Mouse (Mus musculus) CD8-positive naive resting alpha-beta T cell, adult 57 days (primary cell): Measurements from ENCODE around the gene Adam1a. TPM values are rescaled to one million over a fixed set of nuclear protein-coding genes. Genes with fewer than 3 reads are reported as not detected.

Source experiments
- total RNA-seq: library from RNA; stranded (reverse); gene quantifications from one replicate; pipeline ENCODE4 v1.2.4, GENCODE M21; 2023

Gene Adam1a
- total RNA-seq, result 9.6 TPM

GRCm38 (mm10) chr5:121544910-121545792 is at the start of gene Adam1a, which contains the start of gene Gm42878:
TSS of gene Adam1a (minus strand) at chr5:121545482.
TSS of gene Gm42878 (minus strand) at chr5:121545482.

GRCm38 (mm10) chr5:121593451-121594401 is 48.4 kb upstream of the Adam1a start, which contains the start of gene Aldh2:
TSS of gene Aldh2 (minus strand) at chr5:121593824.

GRCm38 (mm10) chr5:121545793-121546529 is 679 bp upstream of the Adam1a start, which contains the start of gene Mapkapk5:
TSS of gene Mapkapk5 (minus strand) at chr5:121545905.

GRCm38 (mm10) chr5:121503231-121503630 is 42.1 kb downstream of the Adam1a start, which contains the start of gene Adam1b:
TSS of gene Adam1b (minus strand) at chr5:121503435.

Other genes with a start within 250 kb of the Adam1a start
- 59.1 TPM for gene Trafd1, start 159.8 kb downstream of the Adam1a start, total RNA-seq
- 47.3 TPM for gene Naa25, start 147.5 kb downstream of the Adam1a start, total RNA-seq
- gene Tmem116, start 93.6 kb downstream of the Adam1a start, total RNA-seq, result 0.86 TPM
- 71.5 TPM for gene Erp29, start 93.0 kb downstream of the Adam1a start, total RNA-seq
- gene Adam1b, start 42.0 kb downstream of the Adam1a start, total RNA-seq, result not detected
- not detected for gene Gm42878, start within 50 bp of the Adam1a start, total RNA-seq
- 87.6 TPM for gene Mapkapk5, start 423 bp upstream of the Adam1a start, total RNA-seq
- gene Aldh2, start 48.3 kb upstream of the Adam1a start, total RNA-seq, result 56.4 TPM
- gene Acad12, start 73.5 kb upstream of the Adam1a start, total RNA-seq, result 11.8 TPM
- gene Acad10, start 115.0 kb upstream of the Adam1a start, total RNA-seq, result 12.5 TPM
- gene Brap, start 115.1 kb upstream of the Adam1a start, total RNA-seq, result 103 TPM
- 99.3 TPM for gene Atxn2, start 165.9 kb upstream of the Adam1a start, total RNA-seq